Mouse (Mus musculus) mouse embryonic stem cell (cell line): ENCODE data around the gene Pecam1.

Experiments used
- in situ Hi-C, 2 experiments: fragments of 300-500 bp; cut with MboI; formaldehyde crosslinking; loops; 1 replicate in 1 of 2; 3 replicates in 1 of 2; pipeline ENCODE4 v1.14.3; 2019 to 2020; ENCODE audit warnings: low sequenced_read_pairs in 2 of 2, low pct_unique_long_range_greater_than_20kb in 1 of 2, mixed read lengths in 1 of 2; ENCODE audit not compliant: unreplicated experiment in 1 of 2

Pecam1 gene

DNA sequence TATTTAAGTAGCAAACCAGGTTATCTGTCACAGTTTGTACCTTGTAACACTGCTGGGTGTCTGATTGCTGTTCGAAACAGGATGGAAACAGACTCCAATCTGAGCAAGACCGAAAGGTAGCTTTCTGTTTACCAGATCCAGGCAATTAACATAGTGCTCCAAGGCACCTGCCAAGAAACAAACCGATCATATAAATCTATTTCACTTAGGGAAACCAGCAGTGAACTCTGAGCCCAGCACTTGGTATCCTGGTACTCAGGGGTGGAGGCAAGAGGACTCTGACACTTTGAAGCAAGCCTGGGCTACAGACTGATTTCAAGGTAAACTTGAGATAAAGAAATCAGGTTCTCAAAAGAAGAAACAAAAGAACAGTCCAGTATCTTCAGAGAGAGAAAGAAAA, 27.0 kb upstream of the Pecam1 start:
- in situ Hi-C loops, result no loop called here

DNA sequence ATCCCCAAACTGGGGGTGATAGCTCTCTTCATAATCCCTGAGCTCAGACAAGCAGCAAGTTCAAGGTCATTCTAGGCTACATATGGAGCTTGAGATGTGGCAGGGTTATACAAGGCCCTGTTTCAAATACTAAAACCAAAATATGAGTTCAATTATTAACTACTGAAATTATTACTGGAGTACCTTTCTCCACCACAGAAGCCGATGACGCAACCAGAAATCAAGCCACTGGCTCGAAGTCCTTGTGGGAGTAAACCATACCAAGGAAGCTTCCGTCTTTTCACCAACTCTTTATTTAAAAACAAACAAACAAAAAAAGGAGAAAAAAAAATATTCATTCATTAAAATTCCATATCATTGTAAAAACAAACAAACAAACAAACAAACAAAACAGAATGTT, 26.5 kb upstream of the Pecam1 start:
- in situ Hi-C loops, result no loop called here

DNA sequence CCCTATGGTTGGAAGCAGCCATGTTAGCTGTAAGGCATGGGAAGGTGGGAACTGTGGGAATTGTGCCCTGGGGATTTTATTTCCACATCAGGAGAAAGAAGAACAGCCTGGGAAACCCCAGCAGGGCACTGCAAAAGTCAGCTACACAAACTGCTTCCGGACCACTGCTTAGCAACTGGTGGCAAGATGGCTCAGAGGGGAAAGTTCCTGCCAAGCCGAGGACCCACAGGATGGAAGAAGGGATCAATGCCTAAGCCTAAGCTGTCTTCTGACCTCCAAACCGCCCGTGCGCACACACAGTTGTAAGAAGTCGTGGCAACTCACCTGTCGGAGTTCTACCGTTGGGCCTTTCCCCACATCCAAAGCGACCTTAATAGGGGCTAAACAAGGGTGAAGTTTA, 22.6 kb upstream of the Pecam1 start:
- in situ Hi-C loops, result loop anchor here in 1 of 2 experiments (25.0 kb wide), 1 partner anchor 261 kb away; no protein-coding TSS in a partner anchor

- in situ Hi-C loops, result loop anchor here in 1 of 2 experiments (25.0 kb wide), 1 partner anchor 258 kb away; no protein-coding TSS in a partner anchor
Measured at GRCm38 (mm10) chr11:106770195-106770974, 20.0 kb upstream of the Pecam1 start.

- in situ Hi-C loops, result loop anchor here in 1 of 2 experiments (25.0 kb wide), 1 partner anchor 255 kb away; no protein-coding TSS in a partner anchor
Measured at GRCm38 (mm10) chr11:106767516-106767915, 17.1 kb upstream of the Pecam1 start.

DNA sequence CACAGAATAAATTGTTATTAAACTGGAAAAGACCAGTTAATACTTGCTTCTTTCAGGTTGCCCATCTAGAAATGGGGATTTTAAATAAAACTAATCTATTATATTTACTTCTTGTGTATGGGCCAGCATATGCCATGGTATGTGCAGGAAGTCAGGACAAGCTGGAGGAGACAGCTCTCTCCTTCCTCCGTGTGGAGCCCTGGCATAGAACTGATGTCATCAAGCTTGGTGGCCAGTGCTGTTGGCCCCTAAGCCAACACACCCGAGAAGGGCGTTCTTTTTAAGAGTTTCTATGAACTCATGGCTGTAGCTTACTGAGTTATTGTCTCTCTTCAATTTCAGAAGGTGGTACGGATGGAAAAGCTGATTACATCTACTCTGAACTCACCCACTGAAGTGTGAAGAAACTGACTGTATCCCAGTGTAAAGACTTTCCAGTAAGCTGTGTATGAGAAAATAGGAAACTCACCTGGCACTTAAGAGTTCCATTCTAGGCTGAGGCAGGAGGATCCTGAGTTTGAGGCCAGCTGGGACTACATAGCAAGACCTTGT, 16.3 kb upstream of the Pecam1 start:
- in situ Hi-C loops, result loop anchor here in 1 of 2 experiments (25.0 kb wide), 1 partner anchor 254 kb away; no protein-coding TSS in a partner anchor

GRCm38 (mm10) chr11:106762800-106763185, 12.4 kb upstream of the Pecam1 start:
- in situ Hi-C loops, result loop anchor here in 1 of 2 experiments (25.0 kb wide), 1 partner anchor 250 kb away; no protein-coding TSS in a partner anchor

GRCm38 (mm10) chr11:106762139-106762799, 11.8 kb upstream of the Pecam1 start:
- in situ Hi-C loops, result loop anchor here in 1 of 2 experiments (25.0 kb wide), 1 partner anchor 250 kb away; no protein-coding TSS in a partner anchor

DNA sequence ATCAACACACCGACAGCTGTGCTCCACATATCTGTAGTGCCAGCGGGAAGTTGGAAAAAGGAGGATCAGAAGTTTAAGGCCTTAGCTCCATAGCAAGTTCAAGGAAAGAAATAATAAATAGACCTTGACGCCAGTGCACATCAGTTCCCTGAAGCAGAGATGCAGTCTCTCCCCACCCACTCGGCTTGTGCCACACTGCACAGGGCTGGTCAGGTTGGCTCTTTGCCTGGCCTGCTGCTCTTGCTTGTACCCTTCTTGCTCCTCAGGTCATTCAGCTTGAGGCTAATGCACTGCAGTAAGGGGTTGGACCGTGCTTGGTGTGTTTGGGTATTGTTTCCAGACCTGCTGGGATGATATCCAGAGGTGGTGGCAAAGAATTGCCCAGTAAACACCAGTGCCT, 10.1 kb upstream of the Pecam1 start:
- in situ Hi-C loops, result loop anchor here in 1 of 2 experiments (25.0 kb wide), 1 partner anchor 248 kb away; no protein-coding TSS in a partner anchor

- in situ Hi-C loops, result loop anchor here in 1 of 2 experiments (25.0 kb wide), 1 partner anchor 247 kb away; no protein-coding TSS in a partner anchor
Measured at GRCm38 (mm10) chr11:106759028-106759427, 8.6 kb upstream of the Pecam1 start.

GRCm38 (mm10) chr11:106755583-106755982, 5.2 kb upstream of the Pecam1 start:
- in situ Hi-C loops, result loop anchor here in 1 of 2 experiments (25.0 kb wide), 1 partner anchor 243 kb away; no protein-coding TSS in a partner anchor

DNA sequence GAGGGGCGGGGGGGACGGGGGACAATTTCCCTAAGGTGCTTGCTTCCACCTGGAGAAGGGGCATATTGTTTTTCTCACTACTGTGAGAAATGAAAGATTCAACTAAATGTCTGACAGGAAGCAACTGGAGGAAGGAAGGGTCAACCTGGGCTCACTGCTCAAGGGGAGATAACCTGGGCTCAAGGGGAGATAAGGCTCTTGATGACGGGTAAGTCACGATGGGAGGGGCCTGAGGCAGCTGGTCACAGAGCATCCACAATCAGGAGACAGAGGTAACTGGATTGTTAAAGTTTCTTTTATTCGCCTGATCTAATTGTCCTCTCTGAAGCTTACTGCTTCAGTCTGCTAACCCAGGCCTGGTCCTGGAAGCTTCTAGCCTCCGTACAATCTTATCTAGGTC, 2.9 kb upstream of the Pecam1 start:
- in situ Hi-C loops, result loop anchor here in 1 of 2 experiments (25.0 kb wide), 1 partner anchor 241 kb away; no protein-coding TSS in a partner anchor

DNA sequence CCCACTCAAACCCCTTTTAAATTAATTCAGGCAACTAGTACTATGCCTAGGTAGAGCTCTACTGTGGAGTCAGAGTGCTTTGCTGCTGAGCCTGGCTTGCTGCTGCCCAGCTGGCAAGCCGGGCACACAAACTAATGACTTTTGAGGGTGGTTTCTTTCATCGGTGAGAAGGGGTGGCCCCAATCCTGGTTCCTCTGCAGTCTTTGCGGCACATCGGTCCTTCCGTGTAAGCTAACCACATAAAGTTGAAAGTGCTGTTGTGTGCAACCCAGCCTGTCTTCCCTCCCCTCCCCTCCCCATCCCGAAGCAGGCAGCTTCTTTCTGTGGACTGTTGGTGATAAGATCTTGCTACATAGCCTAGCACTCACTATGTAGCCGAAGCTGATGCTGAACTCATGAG, 1.7 kb upstream of the Pecam1 start:
- in situ Hi-C loops, result loop anchor here in 1 of 2 experiments (25.0 kb wide), 1 partner anchor 240 kb away; no protein-coding TSS in a partner anchor

GRCm38 (mm10) chr11:106751039-106752018, 901 bp upstream of the Pecam1 start, which contains the start of gene Milr1:
Milr1 (plus strand) TSS chr11:106751226.
- in situ Hi-C loops, result loop anchor here in 1 of 2 experiments (25.0 kb wide), 1 partner anchor 239 kb away; no protein-coding TSS in a partner anchor

GRCm38 (mm10) chr11:106749557-106750120, 789 bp downstream of the Pecam1 start:
- in situ Hi-C loops, result loop anchor here in 1 of 2 experiments (25.0 kb wide), 1 partner anchor 237 kb away; no protein-coding TSS in a partner anchor

DNA sequence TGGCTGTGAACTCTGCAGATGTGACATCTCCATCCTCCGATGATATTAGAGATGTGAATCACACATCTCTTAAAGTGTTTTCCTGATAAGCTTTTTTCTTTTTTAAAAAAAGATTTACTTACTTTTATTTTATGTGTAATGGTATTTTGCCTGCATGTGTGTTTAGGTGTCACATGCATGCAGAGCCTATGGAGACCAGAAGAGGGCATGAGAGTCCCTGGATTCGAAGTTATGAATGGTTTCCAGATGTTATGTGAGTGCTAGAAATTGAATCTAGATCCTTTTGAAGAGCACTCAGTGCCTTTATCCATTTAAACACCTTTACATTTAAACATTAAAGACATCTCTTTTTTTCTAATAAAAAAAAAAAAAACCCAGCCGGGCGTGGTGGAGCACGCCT, 5.5 kb downstream of the Pecam1 start:
- in situ Hi-C loops, result loop anchor here (5.0 kb wide), 1 partner anchor 98 kb away; no protein-coding TSS in a partner anchor

- in situ Hi-C loops, result loop anchor here (5.0 kb wide), 1 partner anchor 95 kb away; no protein-coding TSS in a partner anchor
Measured at GRCm38 (mm10) chr11:106742388-106742841, 8.0 kb downstream of the Pecam1 start.
